Mouse (Mus musculus): ENCODE data around the gene Trpv2.

DNA sequence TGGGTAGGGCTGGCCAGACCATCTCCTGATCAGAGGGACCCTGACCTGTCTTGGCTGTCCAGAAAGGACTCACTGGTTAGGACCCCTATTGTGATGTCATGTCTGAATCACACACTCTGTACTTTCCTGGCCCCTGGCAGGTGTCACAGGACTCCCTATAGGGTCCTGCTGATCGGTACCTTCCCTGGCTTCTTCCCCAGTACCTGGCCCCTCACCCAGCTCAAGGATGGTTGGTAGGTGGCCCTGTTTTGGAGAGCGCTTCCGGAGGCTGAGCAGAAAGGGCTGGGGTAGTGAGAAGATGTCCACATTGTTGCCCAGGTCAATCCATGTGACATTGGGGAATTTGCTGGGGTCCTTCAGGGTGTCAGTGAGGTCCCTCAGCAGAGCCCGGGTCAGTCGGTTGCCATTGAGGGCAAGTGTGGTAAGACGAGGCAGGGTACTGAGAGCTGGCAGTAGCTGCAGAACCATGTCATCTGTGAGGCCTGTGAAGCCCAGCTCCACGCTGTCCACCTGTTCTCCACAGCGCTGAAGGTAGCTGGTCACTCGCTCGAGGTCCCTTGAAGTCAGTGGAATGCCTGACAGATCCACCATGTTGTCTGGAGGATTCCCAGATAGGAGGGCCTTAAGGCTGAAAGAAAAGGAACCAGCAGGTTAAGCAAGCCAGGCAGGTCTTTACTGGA is 31.5 kb downstream of the Trpv2 start:
- no peak for TF ChIP-seq CTCF (conservative IDR thresholded peaks at IDR 0.05; ENCODE audit: low read length)
- no peak for TF ChIP-seq POU5F1 (IDR thresholded peaks at IDR 0.05; ENCODE audit: borderline replicate concordance, low read length)
